Mouse (Mus musculus): ENCODE data around the gene Sfxn3. TPM values are rescaled to one million over a fixed set of nuclear protein-coding genes. Genes with fewer than 3 reads are reported as not detected.

Gene Sfxn3
- polyA plus RNA-seq, 1 experiment from 2014 or later, result 90.5 TPM

GRCm38 (mm10) chr19:45053451-45053850, 6.1 kb downstream of the Sfxn3 start:
- H3K9ac ChIP-seq, result no peak overlapping the region
- H3K4me1 ChIP-seq (replicated peaks), result peaks cover 42% of the 10 kb centered on the region
- H3K4me3 ChIP-seq, result no peak overlapping the region
- H3K4me2 ChIP-seq, result no peak overlapping the region
- no peaks in the 10 kb centered on the region for H3K9me3 ChIP-seq
- 86% methylated on average over 8 of the region's 8 CpGs for WGBS
- no peak overlapping the region for H3K27ac ChIP-seq (replicated peaks)
- no peaks in the 10 kb centered on the region for H3K27me3 ChIP-seq
- H3K36me3 ChIP-seq, result peaks cover 42% of the 10 kb centered on the region
- no peak for ATAC-seq (ENCODE audit: low FRiP score, low read depth)

DNA sequence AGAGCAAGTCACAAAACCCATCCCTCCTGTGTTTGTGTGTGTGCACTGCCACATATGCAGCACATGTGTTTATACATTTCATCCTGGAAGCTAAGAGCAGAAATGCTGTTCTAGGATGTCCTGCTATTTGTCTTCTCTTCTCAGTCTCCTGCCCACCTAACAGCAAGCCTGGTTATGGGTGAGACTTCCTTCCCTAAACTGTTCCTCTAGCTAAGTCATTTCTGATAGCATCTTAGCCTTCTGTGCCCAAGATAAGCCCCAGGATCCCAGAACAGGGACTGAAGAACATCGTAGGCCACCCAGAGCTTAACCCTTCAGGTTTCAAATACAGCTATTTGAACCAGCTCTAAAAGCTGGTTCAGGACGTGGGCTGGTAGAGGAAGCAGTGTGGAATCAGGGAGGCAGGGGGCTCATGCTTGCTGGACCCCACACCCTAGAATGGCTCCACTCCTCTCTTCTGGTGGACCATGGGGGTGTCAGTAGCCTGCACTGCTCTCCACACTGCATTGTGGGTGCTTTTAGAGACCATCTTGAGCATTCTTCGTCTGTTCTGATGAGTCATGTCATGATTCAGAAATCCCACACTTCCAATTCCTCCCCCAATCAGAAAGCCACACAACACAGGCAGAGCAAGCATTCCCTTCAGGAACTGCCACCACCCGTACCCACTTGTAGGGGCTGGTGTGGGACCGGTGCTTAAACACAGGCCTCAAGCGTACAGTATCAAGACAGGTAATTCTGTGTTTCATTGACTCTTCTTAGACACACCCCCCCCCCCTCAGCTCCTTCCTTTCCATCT, 7.8 kb downstream of the Sfxn3 start:
- Histone ChIP-seq H3K4me1 (replicated peaks) (peaks cover 34% of the 10 kb centered on the region), H3K9ac (no peak overlapping the region), H3K36me3 (peaks cover 42% of the 10 kb centered on the region), H3K27me3 (no peaks in the 10 kb centered on the region), H3K9me3 (no peaks in the 10 kb centered on the region), H3K4me3 (no peak overlapping the region), H3K4me2 (no peak overlapping the region), H3K27ac (replicated peaks) (no peak overlapping the region)
- ATAC-seq (ENCODE audit: low FRiP score, low read depth), result no peak
- WGBS, result 80% methylated on average over 6 of the region's 6 CpGs

GRCm38 (mm10) chr19:45056364-45056763, 9.1 kb downstream of the Sfxn3 start:
- no peaks in the 10 kb centered on the region for H3K27me3 ChIP-seq
- ATAC-seq (ENCODE audit: low FRiP score, low read depth), result no peak
- H3K9ac ChIP-seq, result no peak overlapping the region
- H3K4me2 ChIP-seq, result no peak overlapping the region
- H3K27ac ChIP-seq (replicated peaks), result peak overlapping the region; percentile 7
- 45% methylated on average over 4 of the region's 4 CpGs for WGBS
- peaks cover 30% of the 10 kb centered on the region for H3K4me1 ChIP-seq (replicated peaks)
- H3K4me3 ChIP-seq, result no peak overlapping the region
- no peaks in the 10 kb centered on the region for H3K9me3 ChIP-seq
- peaks cover 35% of the 10 kb centered on the region for H3K36me3 ChIP-seq

DNA sequence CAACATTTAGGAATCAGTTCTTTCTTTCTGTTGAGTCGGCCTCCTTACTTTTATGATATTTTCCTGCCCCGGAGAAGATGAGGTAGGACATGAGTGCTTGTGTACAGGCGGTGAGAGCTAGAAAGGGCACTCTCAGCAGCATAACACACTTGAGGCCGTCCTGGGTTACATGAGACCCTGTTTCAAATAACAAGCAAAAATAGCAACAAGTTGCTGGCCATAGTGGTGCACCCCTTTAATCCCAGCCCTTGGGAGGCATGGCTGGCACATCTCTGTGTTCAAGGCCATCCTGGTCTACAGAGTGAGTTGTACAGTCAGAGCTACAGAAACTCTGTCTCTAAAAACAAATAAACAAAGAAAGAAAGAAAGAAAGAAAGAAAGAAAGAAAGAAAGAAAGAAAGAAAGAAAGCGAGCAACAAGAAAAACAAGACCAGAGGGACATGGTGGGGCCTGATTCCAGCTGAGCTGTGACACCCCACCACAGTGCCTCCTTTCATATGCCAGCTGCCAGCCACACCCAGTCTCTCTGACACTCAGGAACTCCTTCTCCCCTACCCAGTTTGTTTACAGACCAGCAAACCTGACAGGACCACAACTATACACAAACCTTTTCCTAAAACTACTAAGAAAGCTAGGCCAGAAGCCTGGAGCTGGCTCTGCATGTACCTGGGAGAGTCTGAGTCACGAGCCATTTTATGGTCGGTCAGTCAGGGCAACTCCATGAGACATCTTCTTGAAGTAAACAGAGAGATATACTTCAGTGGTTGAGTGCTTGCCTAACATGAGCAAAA, 9.8 kb downstream of the Sfxn3 start:
- H3K9me3 ChIP-seq, result no peaks in the 10 kb centered on the region
- peak overlapping the region; percentile 94 for H3K27ac ChIP-seq (replicated peaks)
- H3K4me2 ChIP-seq, result peak overlapping the region; percentile 82
- peak overlapping the region; percentile 51; the same call in 1 of the 2 replicates for H3K9ac ChIP-seq
- no peak for ATAC-seq (ENCODE audit: low FRiP score, low read depth)
- 79% methylated on average over 7 of the region's 7 CpGs for WGBS
- peak overlapping the region; percentile 51 for H3K4me3 ChIP-seq
- H3K36me3 ChIP-seq, result peaks cover 29% of the 10 kb centered on the region
- no peaks in the 10 kb centered on the region for H3K27me3 ChIP-seq
- peaks cover 30% of the 10 kb centered on the region for H3K4me1 ChIP-seq (replicated peaks)

GRCm38 (mm10) chr19:45057724-45058112, 10.4 kb downstream of the Sfxn3 start:
- H3K9me3 ChIP-seq, result no peaks in the 10 kb centered on the region
- WGBS, result 46% methylated on average over 7 of the region's 7 CpGs
- ATAC-seq (ENCODE audit: low FRiP score, low read depth), result no peak
- H3K27me3 ChIP-seq, result 0 out of 2 replicates have a peak, but pooled peaks cover 3% of the 10 kb centered on the region
- H3K27ac ChIP-seq (replicated peaks), result peak overlapping the region; percentile 94
- H3K36me3 ChIP-seq, result peaks cover 23% of the 10 kb centered on the region
- H3K4me1 ChIP-seq (replicated peaks), result peaks cover 30% of the 10 kb centered on the region
- H3K4me2 ChIP-seq, result peak overlapping the region; percentile 82
- H3K4me3 ChIP-seq, result peak overlapping the region; percentile 51
- peak overlapping the region; percentile 51 for H3K9ac ChIP-seq

DNA sequence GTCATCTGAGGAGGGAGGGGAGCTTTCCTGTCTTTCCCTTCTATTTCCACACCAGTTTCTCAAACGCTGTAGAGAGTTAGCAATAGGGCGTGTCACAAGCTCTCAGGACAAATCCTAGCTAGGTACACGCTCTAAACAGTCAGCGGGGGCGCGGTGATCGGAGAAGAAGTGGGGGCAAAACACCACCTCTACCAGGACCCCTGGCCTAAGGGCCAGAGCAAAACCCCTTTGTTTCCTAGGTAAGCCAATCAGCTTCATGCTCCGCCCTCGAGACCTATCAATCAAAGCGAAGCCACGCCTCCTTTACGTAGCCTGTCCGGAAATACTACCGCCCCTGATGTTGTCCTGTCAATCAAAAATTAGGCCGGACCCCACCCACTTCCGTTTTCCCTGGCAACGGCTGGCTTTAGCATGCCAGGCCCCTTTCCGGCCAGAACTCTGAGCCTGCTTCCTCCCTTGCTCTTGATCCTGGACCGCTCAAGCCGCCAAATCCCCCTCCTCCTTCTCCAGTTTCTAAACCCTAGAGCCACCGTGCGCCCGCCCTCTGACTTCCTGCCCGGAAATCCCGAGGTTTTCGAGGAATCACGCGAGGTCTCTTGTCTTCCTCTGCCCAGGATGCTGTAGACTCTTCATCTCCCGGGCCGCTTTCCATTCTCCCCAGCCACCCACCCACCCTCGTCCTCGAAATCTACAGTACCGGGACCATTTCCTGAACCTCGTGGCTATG, 11.0 kb downstream of the Sfxn3 start:
- Histone ChIP-seq H3K36me3 (peaks cover 17% of the 10 kb centered on the region), H3K4me2 (peak overlapping the region; percentile 82), H3K9ac (peak overlapping the region; percentile 76), H3K4me1 (replicated peaks) (peaks cover 30% of the 10 kb centered on the region), H3K27ac (replicated peaks) (peak overlapping the region; percentile 94), H3K4me3 (peak overlapping the region; percentile 51), H3K27me3 (0 out of 2 replicates have a peak, but pooled peaks cover 3% of the 10 kb centered on the region), H3K9me3 (no peaks in the 10 kb centered on the region)
- under 1% methylated on average over 34 of the region's 34 CpGs for WGBS
- ATAC-seq (ENCODE audit: low FRiP score, low read depth), result peak; percentile 95

DNA sequence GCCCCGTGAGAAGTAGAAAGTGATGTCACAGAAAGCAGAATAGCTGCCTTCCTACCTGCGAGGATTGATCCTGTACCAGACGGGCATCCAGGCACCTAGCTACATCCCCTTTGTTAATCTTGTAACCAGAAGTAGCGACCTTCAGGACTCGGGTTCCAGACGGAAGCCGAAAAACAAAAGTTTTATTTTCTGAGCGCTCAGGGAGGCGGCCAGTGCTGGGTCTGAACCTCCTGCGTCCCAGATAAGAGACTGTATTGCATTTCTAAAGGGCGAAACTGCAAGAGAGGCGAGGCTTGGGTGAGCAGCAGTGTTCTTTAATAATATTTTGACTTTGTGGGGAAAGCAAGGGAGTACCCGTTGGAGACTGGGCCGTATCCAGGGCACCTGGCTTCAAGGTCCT, 11.5 kb downstream of the Sfxn3 start:
- H3K4me1 ChIP-seq (replicated peaks), result peaks cover 30% of the 10 kb centered on the region
- H3K9me3 ChIP-seq, result no peaks in the 10 kb centered on the region
- H3K4me2 ChIP-seq, result peak overlapping the region; percentile 82
- no peak for ATAC-seq (ENCODE audit: low FRiP score, low read depth)
- peak overlapping the region; percentile 76 for H3K9ac ChIP-seq
- H3K27me3 ChIP-seq, result 0 out of 2 replicates have a peak, but pooled peaks cover 3% of the 10 kb centered on the region
- H3K27ac ChIP-seq (replicated peaks), result peak overlapping the region; percentile 94
- under 1% methylated on average over 14 of the region's 14 CpGs for WGBS
- H3K4me3 ChIP-seq, result peak overlapping the region; percentile 51
- H3K36me3 ChIP-seq, result peaks cover 13% of the 10 kb centered on the region

GRCm38 (mm10) chr19:45063565-45064292, 16.4 kb downstream of the Sfxn3 start:
- Histone ChIP-seq H3K27ac (replicated peaks) (no peak overlapping the region), H3K4me3 (peak overlapping the region; percentile 11; the same call in 1 of the 2 replicates), H3K36me3 (no peaks in the 10 kb centered on the region), H3K4me1 (replicated peaks) (peaks cover 20% of the 10 kb centered on the region), H3K27me3 (peaks cover 43% of the 10 kb centered on the region), H3K9ac (peak overlapping the region; percentile 30; the same call in 1 of the 2 replicates), H3K9me3 (no peaks in the 10 kb centered on the region), H3K4me2 (peak overlapping the region; percentile 39)
- WGBS, result 42% methylated on average over 19 of the region's 20 CpGs
- ATAC-seq (ENCODE audit: low FRiP score, low read depth), result peak; percentile 28; the same call in 1 of the 2 replicates

DNA sequence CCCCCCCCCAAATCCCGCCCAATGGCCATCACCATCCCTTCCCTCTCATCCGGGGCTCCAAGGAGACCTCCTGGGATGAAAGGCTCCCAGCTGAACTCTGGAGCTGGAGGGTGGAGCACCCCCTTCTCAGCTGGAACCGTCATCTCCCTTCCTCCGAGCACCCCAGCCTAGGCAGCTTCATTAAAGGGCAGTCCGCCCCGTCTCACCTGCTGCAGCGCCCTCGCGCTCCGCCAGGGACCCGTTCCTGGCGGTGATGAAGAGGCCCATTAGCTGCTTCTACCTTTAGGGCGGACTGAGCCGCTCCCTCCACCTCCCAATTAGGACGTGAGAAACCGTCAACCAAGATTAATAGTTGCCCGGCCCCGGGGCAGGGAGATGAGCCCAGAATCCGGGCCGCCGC, 17.9 kb downstream of the Sfxn3 start:
- Histone ChIP-seq H3K4me3 (no peak overlapping the region), H3K27me3 (peaks cover 45% of the 10 kb centered on the region), H3K9me3 (no peaks in the 10 kb centered on the region), H3K4me2 (peak overlapping the region; percentile 3; the same call in 1 of the 2 replicates), H3K9ac (no peak overlapping the region), H3K4me1 (replicated peaks) (peaks cover 12% of the 10 kb centered on the region), H3K36me3 (no peaks in the 10 kb centered on the region), H3K27ac (replicated peaks) (no peak overlapping the region)
- 4% methylated on average over 21 of the region's 21 CpGs for WGBS
- ATAC-seq (ENCODE audit: low FRiP score, low read depth), result no peak

- Histone ChIP-seq H3K4me1 (replicated peaks) (peaks cover 12% of the 10 kb centered on the region), H3K9me3 (no peaks in the 10 kb centered on the region), H3K36me3 (no peaks in the 10 kb centered on the region), H3K9ac (no peak overlapping the region), H3K4me2 (no peak overlapping the region), H3K27ac (replicated peaks) (no peak overlapping the region), H3K4me3 (no peak overlapping the region), H3K27me3 (peaks cover 55% of the 10 kb centered on the region)
- no peak for ATAC-seq (ENCODE audit: low FRiP score, low read depth)
- 21% methylated on average over 17 of the region's 17 CpGs for WGBS
These were observed 19.9 kb downstream of the Sfxn3 start for GRCm38 (mm10) chr19:45067170-45067569.

All from hindbrain, embryonic 15.5 days (tissue).